In the genomic region with DNA sequence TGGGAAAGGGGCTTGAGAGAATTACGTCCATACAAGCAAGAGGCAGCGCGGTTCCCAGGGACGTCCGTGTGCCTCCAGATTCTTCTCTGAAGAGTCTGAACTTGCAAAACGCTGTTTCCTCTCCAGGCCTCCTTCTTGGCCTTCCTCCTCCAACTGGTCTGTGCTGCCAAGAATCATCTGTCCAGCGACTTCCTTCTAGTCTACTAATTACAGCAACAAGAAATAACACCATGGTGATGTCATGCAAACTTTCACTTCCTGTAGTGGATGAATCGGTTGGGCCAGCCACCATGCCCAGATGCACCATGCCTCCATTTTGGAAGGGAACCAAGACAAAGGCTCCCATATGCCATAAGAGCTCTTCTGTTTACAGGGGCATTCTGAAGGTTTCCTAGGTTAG, we compare ENCODE assay signal across 9 mouse cellular contexts.
DNase-seq lines count a peak whose midpoint lies in the region; ATAC-seq and TF ChIP-seq lines count a peak whose summit lies in the region.
"Had no signal": no experiment of that assay in that cellular context is flagged by ENCODE, and none has a peak within 500 bp of the region (broad histone marks: within the 10 kb centered on the region; RNA-seq: fewer than 3 reads in every experiment).

No protein-coding gene starts in this region.

- 0 out of 2 replicates have a peak, but pooled peaks cover 5% of the 10 kb centered on the region for H3K36me3 ChIP-seq in hindbrain, embryonic 15.5 days
- H3K36me3 ChIP-seq in hindbrain, embryonic 12.5 days: peaks cover 24% of the 10 kb centered on the region
- H3K36me3 ChIP-seq in forebrain, postnatal 0 days (ENCODE audit: insufficient read depth): peaks cover 3% of the 10 kb centered on the region; the same call in 1 of the 2 replicates
- peaks cover 3% of the 10 kb centered on the region for H3K36me3 ChIP-seq in midbrain, embryonic 14.5 days (ENCODE audit: control insufficient read depth, insufficient read depth, low read length)

- H3K27ac ChIP-seq in hindbrain, embryonic 15.5 days (replicated peaks): 0 out of 2 replicates have a peak overlapping the region, but pooled peaks have one; percentile 5
- H3K27ac ChIP-seq in hindbrain, embryonic 12.5 days: no peak overlapping the region
- no peak overlapping the region for H3K27ac ChIP-seq in forebrain, postnatal 0 days (ENCODE audit: low read depth, low read length)
- no peak overlapping the region for H3K27ac ChIP-seq in midbrain, embryonic 14.5 days (replicated peaks; ENCODE audit: low read depth, low read length)
- H3K27ac ChIP-seq: embryonic facial prominence, embryonic 13.5 days had no signal

- ATAC-seq in hindbrain, embryonic 15.5 days (ENCODE audit: low FRiP score, low read depth): no peak
- no peak for ATAC-seq in hindbrain, embryonic 12.5 days (ENCODE audit: low FRiP score)
- peak; percentile 93 for ATAC-seq in megakaryocyte, adult 5-6 weeks (ENCODE audit: poor library complexity, severe bottlenecking)
- ATAC-seq in forebrain, postnatal 0 days: no peak
- no peak for ATAC-seq in inflammation-experienced regulatory T-cells, adult 6 months
- ATAC-seq in midbrain, embryonic 14.5 days (ENCODE audit: low FRiP score, low TSS enrichment): no peak

- H3K4me1 ChIP-seq in hindbrain, embryonic 15.5 days (replicated peaks): peaks cover 23% of the 10 kb centered on the region; the same call in 1 of the 2 replicates
- H3K4me1 ChIP-seq in hindbrain, embryonic 12.5 days: no peaks in the 10 kb centered on the region; the same call in none of the 2 replicates
- no peaks in the 10 kb centered on the region for H3K4me1 ChIP-seq in forebrain, postnatal 0 days (ENCODE audit: insufficient read depth)
- H3K4me1 ChIP-seq in midbrain, embryonic 14.5 days (ENCODE audit: control insufficient read depth, insufficient read depth, low read length): peaks cover 5% of the 10 kb centered on the region; the same call in 1 of the 2 replicates

- no peak overlapping the region for H3K4me3 ChIP-seq in hindbrain, embryonic 15.5 days
- H3K4me3 ChIP-seq in hindbrain, embryonic 12.5 days: no peak overlapping the region
- H3K4me3 ChIP-seq in forebrain, postnatal 0 days (ENCODE audit: low read depth, low read length): no peak overlapping the region
- no peak overlapping the region for H3K4me3 ChIP-seq in midbrain, embryonic 14.5 days (replicated peaks; ENCODE audit: low read depth, low read length)
- H3K4me3 ChIP-seq: embryonic facial prominence, embryonic 13.5 days had no signal

- no peak for TF ChIP-seq CTCF in forebrain, postnatal 0 days (IDR thresholded peaks at IDR 0.05; ENCODE audit: low read depth)

- H3K27me3 ChIP-seq in hindbrain, embryonic 15.5 days: no peaks in the 10 kb centered on the region
- no peaks in the 10 kb centered on the region for H3K27me3 ChIP-seq in hindbrain, embryonic 12.5 days
- no peaks in the 10 kb centered on the region for H3K27me3 ChIP-seq in forebrain, postnatal 0 days (ENCODE audit: insufficient read depth, low read length)
- H3K27me3 ChIP-seq in midbrain, embryonic 14.5 days (ENCODE audit: control insufficient read depth, insufficient read depth, low read length): no peaks in the 10 kb centered on the region
- H3K27me3 ChIP-seq: embryonic facial prominence, embryonic 13.5 days had no signal

- no peak overlapping the region for H3K9ac ChIP-seq in hindbrain, embryonic 15.5 days
- no peak overlapping the region for H3K9ac ChIP-seq in hindbrain, embryonic 12.5 days
- no peak overlapping the region for H3K9ac ChIP-seq in forebrain, postnatal 0 days
- no peak overlapping the region for H3K9ac ChIP-seq in midbrain, embryonic 14.5 days (replicated peaks; ENCODE audit: low read length)
- H3K9ac ChIP-seq: embryonic facial prominence, embryonic 13.5 days had no signal

- DNase-seq in gastrocnemius, postnatal 14 days: peak; percentile 49
- peak; percentile 66 for DNase-seq in kidney, adult 9 months
- DNase-seq in forebrain, postnatal 0 days: no peak
- DNase-seq in midbrain, embryonic 14.5 days: no peak

- no peak overlapping the region for H3K4me2 ChIP-seq in hindbrain, embryonic 15.5 days
- H3K4me2 ChIP-seq in hindbrain, embryonic 12.5 days (replicated peaks): no peak overlapping the region
- no peak overlapping the region for H3K4me2 ChIP-seq in forebrain, postnatal 0 days (ENCODE audit: low read depth)
- H3K4me2 ChIP-seq in midbrain, embryonic 14.5 days (ENCODE audit: low read length): no peak overlapping the region
- H3K4me2 ChIP-seq: embryonic facial prominence, embryonic 13.5 days had no signal

- WGBS in hindbrain, embryonic 15.5 days: 85% methylated on average over 8 of the region's 8 CpGs
- 90% methylated on average over 8 of the region's 8 CpGs for WGBS in hindbrain, embryonic 12.5 days
- 76% methylated on average over 8 of the region's 8 CpGs for WGBS in forebrain, postnatal 0 days
- 93% methylated on average over 8 of the region's 8 CpGs for WGBS in midbrain, embryonic 14.5 days

- intact Hi-C loops in gastrocnemius, postnatal 14 days (cut with DNase I; ENCODE audit: low total_unique reads): no loop called here

- no peaks in the 10 kb centered on the region for H3K9me3 ChIP-seq in hindbrain, embryonic 15.5 days
- H3K9me3 ChIP-seq in hindbrain, embryonic 12.5 days (replicated peaks): no peaks in the 10 kb centered on the region
- no peaks in the 10 kb centered on the region for H3K9me3 ChIP-seq in forebrain, postnatal 0 days (ENCODE audit: low read length)
- no peaks in the 10 kb centered on the region for H3K9me3 ChIP-seq in midbrain, embryonic 14.5 days (ENCODE audit: control insufficient read depth, low read length)
- H3K9me3 ChIP-seq: embryonic facial prominence, embryonic 13.5 days had no signal

Comparison
In these comparisons a context has a peak if more than half of its experiments do, and no peak if none do; other contexts are left out.
1. DNase-seq: peak in gastrocnemius, postnatal 14 days (single experiment) and kidney, adult 9 months (single experiment); none in forebrain, postnatal 0 days (single experiment) and midbrain, embryonic 14.5 days (single experiment).